Mouse (Mus musculus) adrenal gland, postnatal 4 days (tissue): Measurements from ENCODE around the gene Plpp3. TPM values are rescaled to one million over a fixed set of nuclear protein-coding genes. Genes with fewer than 3 reads are reported as not detected.

Experiments used
- DNase-seq, 2 experiments: peaks; one replicate each; pipeline ENCODE4 v3.0.0; 2021 to 2022; ENCODE audit warnings: low spot score in 2 of 2, mixed read lengths in 2 of 2
- total RNA-seq, 2 experiments: library from RNA; stranded (reverse); gene quantifications; 2 replicates each; pipeline ENCODE4 v1.2.3; 2021

Plpp3 gene
- total RNA-seq, 2 experiments from 2014 or later, result 231 to 252 TPM

DNA sequence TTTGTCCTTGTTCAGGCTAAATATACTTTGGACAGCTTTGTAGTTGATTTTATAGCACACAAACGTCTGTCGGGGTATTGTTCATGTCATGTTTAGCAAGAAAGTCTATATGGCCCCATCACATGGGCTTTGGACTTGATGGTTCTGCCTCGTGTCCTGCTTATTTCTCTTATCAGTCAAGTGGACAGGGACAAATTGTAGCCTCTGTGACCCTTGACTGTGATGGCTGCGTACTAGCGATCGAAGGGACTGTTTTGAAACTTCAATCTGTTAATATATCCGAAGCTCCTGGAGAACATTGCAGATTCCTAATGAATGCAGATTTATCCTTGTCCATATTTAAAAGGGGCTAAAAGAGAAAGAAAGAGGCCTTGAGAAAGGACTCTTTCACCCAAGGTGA lies 30.7 kb downstream of the Plpp3 start:
- no peak for DNase-seq

DNA sequence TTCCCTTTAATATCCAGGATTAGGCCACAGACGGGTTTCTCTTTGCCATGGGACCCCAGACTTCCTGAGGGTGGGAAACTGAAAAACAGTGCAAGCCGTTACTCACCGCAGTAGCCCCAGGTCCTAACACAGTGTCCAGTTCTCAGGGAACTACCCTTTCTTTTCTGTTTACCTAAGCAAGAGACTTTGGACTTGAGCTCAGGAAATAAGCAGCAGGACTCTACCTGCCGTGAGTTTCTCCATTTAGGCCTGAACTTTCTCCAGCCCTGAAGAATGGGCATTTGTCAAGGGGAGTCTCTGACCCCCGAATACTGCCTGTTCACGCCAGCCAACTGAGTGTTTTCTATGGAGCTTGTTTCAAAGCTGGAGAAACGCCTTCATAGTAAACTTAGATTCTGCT lies 31.7 kb downstream of the Plpp3 start:
- no peak for DNase-seq

DNA sequence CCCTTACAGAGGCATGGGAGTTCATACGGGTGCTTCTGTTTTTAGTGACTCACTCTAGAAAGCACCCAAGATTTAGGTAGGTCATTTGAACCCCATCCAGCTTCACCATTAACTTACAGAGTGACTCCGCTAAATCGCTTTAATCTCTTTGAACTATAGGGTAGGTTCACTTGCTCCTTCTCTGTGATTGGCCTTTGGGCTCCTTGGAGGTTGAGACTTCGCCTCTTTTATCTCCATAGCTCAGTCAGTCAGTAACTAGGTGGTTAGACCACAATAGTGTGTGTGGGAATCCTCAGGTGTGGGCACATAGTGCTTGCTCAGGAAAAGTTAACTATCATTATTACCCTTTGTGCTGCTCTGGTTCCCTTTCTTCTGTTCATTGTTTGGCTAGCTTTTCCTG lies 33.7 kb downstream of the Plpp3 start:
- no peak for DNase-seq

GRCm38 (mm10) chr4:105191550-105191949 lies 34.4 kb downstream of the Plpp3 start:
- no peak for DNase-seq

GRCm38 (mm10) chr4:105192665-105193064 lies 35.5 kb downstream of the Plpp3 start:
- no peak for DNase-seq

DNA sequence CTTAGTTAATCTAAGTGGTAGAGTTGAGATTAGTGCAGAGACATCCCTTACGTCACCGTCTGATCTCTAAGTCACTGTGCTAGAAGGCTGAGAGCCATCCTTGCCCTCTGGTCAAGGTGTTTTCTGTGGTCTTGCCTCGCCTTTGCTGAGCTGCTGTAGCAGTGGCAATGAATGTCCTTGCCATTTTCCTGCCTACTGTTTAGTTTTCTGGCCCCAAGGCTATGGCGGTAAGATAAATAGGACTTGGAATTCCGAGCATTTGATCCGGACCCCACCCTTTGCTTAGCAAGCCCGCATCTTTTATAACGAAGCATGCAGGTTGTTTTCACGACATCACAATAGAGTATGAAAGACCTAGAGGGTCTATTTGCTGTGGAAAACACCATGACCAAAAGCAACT lies 38.1 kb downstream of the Plpp3 start:
- no peak for DNase-seq

GRCm38 (mm10) chr4:105196099-105196498 lies 39.0 kb downstream of the Plpp3 start:
- no peak for DNase-seq

- no peak for DNase-seq
Observed at GRCm38 (mm10) chr4:105196993-105197765, 40.0 kb downstream of the Plpp3 start.

GRCm38 (mm10) chr4:105198696-105199095 lies 41.5 kb downstream of the Plpp3 start:
- DNase-seq, result no peak

GRCm38 (mm10) chr4:105199345-105199744 lies 42.2 kb downstream of the Plpp3 start:
- DNase-seq, result no peak

DNA sequence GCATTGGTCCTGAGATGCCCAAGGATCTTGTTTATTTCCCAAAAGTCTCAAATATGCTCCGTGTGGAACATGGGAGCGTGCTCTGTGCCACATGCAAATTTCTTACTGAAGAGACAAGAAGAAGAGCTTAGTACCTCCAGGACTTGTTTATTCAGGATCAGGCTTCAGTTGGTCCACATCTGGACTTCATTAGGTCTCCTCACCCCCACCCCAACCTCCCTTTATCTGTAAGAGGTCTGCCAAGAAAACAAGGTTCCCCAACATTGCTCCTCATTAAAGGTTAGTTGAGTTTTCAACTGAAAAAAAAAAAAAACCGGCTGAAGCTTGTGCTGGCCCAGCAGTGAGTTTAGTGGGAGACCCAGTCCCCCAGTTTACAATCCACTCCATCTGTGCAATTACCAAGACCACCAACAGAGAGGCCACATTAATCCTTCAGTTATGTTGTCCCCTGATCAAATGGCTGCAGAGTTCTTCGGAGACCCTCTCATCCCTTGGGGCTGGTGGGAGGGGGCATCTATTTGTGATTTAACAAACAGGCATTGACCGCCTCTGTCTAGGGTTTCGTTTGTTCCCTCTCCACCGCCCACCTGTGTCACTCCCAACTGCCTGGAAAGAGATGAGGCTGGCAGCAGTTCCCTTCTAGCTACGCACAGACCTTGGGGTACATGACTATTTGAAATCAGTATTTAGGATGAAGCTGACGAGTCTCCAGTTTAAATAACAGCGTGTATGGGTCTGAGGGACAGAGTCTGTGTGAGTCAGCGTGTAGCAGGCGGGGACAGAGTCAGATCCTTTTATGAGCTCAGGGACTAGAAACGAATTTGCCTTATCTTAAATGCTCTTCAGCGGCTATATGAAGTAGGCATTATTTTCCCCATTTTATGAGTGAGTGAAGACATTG lies 43.7 kb downstream of the Plpp3 start:
- no peak for DNase-seq

- DNase-seq, result no peak
Observed at GRCm38 (mm10) chr4:105202439-105202838, 45.3 kb downstream of the Plpp3 start.

DNA sequence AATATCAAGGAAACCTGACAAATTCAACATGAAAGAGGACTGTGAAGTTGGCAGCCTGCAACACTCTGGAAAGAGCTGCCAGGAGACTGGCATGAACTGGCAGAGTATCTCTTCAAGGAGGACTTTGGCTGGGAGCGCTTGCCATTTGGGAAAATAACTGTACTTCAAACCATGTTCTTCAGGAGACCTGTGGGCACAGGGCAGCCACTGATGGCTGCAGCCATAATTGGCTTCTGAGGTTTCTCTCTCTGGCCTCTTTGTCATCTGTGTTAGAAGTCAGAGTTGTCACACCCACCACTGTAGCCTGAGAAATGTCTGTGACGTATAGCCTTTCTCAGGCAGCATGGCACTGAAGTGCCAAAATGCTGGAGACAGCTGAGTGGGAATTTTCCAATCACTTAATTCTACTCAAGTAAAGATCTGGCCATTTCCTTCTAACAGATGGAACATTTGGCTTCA lies 46.2 kb downstream of the Plpp3 start:
- DNase-seq, result no peak

DNA sequence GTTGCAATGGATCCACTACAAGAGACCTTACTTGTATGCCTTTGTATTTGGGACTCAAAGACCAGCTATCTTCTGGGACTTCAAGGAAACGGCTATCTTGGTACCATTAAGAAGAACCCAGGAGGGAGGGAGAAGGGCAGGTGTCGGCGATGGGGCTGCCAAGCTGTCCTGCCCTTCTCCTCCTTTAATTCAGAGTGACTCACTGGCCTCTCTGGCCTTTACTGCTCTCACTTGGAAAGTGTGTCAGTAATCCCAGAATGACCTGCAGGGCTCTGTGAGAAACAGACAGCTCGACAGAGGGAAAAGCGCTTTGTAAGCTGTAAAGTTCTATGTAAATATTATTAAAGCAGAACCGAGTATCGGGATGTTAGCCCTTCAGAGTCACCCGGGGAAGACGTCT lies 46.9 kb downstream of the Plpp3 start:
- DNase-seq, result no peak

GRCm38 (mm10) chr4:105205045-105205851 lies 48.1 kb downstream of the Plpp3 start:
- no peak for DNase-seq

- DNase-seq, result no peak
Observed at GRCm38 (mm10) chr4:105206102-105206501, 49.0 kb downstream of the Plpp3 start.

GRCm38 (mm10) chr4:105206995-105207394 lies 49.8 kb downstream of the Plpp3 start:
- DNase-seq, result no peak

GRCm38 (mm10) chr4:105207641-105208040 lies 50.5 kb downstream of the Plpp3 start:
- DNase-seq, result no peak

GRCm38 (mm10) chr4:105208977-105209376 lies 51.8 kb downstream of the Plpp3 start:
- DNase-seq, result no peak

- DNase-seq, result no peak
Observed at GRCm38 (mm10) chr4:105213314-105213713, 56.2 kb downstream of the Plpp3 start.

- no peak for DNase-seq
Observed at GRCm38 (mm10) chr4:105214438-105214837, 57.3 kb downstream of the Plpp3 start.
